Mouse (Mus musculus): Measurements from ENCODE around the gene Pabpn1.

The Pabpn1 gene

GRCm38 (mm10) chr14:54892200-54892599 lies at the start of gene Pabpn1:
Gene Pabpn1 (plus strand): TSS chr14:54892500.
- DNase-seq (ENCODE audit: low read depth, low spot score): no peak

DNA sequence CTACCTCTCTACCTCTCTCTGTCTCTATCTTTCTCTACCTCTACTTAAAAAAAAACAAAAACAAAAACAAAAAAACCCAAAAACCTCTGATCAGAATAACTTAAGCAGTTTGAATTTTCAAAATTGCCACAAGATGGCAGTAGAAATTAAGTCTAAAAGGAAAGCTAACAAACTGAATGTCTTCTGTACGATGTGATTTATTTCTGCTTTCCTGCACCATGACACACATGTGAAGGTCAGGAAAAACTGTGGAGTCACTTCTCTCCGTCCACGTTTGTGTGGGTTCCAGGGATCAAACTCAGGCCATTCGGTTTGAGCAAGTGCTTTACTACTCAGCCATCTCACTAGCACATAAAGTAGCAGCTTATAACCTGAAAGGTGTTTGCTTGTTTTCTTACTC lies 48.8 kb upstream of the Pabpn1 start:
- peak; percentile 42 for DNase-seq (ENCODE audit: low read depth, low spot score)

DNA sequence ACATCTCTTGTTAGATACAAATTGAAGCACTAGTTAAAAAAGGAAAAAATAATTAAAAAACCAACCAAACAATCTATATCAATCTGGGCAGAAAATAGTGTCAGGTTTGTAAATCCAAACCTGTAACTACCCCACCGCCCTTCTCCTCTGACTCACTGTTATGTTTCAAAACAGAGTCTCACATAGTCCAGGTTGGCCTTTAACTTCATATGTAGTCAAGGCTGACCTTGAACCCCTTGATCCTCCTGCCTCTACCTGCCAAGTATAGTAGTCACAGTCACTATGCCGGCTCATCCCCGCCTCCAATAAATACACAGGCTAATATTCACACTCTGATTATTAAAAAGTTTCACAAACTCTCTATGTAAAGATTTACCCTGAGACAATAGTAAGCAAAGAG lies 36.6 kb upstream of the Pabpn1 start:
- no peak for DNase-seq (ENCODE audit: low read depth, low spot score)

DNA sequence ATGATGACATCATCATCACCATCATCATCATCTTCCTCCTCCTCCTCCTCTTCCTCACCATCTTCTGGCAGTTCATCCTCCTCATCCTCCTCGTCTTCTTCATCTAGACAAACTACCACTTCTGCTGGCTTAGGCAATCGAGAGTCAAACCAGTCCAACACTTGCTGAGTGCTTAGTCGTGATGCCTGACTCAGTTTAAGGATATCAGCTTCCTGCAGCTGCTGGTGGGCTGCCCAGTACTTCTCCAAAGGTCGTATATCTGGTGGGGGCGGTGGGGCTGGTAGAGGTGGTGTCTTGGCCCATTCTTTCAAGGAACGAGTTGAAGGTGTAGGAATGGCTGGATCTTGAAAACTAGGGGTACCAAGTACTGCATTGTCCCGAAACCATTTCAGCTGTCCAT lies 35.6 kb upstream of the Pabpn1 start:
- no peak for DNase-seq (ENCODE audit: low read depth, low spot score)

DNA sequence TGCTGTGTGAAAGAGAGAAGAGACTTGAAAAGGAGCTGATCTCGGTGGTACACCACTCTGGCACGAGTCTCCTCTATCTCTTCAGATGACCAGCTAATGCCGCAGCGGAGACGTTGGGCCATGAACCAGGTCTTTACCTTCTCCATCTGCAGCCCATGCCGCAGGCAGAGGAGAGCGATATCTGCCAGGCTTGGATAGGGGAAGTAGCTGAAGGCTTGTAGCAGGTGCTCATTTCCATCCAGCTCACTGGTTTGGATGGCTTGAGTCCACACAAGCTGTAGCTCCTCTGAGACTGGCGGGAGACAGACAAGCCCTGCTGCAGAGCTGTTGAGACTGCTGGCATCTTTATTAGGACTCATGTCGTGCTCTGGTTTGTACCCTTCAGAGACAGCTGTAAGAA lies 34.4 kb upstream of the Pabpn1 start:
- no peak for DNase-seq (ENCODE audit: low read depth, low spot score)

GRCm38 (mm10) chr14:54860511-54860910 lies 31.8 kb upstream of the Pabpn1 start:
- DNase-seq (ENCODE audit: low read depth, low spot score): no peak

DNA sequence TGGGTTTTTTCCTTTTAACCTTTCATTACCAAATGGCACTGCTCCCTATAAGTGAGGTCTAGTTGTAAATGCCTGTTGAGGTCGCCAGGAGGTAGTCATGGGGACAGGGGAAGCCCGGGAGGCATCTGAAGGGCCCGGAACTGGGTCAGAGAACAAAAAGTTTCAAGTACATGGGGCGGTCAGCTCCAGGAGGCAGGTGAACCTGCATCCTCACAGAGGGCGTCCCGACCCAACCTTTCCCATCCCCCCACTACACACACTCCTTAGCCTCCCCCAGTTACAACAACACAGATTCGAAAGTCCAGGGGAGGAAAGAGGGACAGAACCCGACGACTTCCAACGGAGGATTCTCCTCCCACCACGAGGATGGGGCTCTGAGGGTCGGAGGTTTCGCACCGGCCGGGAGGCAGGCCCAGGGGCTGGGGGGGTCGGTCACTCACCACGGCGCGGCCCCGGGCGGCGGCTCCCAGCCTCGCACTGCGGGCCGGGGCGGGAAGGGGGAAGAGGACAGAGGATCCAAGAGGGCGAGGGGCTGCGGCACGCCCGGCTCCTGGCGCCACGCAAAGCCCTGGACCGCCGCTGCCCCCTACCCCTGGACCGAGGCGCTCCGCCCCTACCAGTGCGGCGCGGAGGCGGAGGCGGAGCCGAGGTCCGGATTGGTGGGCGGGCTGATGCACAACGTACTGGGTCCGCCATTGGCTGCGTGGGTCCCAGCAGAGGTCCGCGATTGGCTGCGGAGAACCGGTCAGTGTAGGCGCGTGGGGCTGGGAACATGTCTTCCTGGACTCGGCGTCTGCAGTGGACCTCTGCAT lies 28.6 kb upstream of the Pabpn1 start:
- peak; percentile 85 for DNase-seq (ENCODE audit: low read depth, low spot score)

DNA sequence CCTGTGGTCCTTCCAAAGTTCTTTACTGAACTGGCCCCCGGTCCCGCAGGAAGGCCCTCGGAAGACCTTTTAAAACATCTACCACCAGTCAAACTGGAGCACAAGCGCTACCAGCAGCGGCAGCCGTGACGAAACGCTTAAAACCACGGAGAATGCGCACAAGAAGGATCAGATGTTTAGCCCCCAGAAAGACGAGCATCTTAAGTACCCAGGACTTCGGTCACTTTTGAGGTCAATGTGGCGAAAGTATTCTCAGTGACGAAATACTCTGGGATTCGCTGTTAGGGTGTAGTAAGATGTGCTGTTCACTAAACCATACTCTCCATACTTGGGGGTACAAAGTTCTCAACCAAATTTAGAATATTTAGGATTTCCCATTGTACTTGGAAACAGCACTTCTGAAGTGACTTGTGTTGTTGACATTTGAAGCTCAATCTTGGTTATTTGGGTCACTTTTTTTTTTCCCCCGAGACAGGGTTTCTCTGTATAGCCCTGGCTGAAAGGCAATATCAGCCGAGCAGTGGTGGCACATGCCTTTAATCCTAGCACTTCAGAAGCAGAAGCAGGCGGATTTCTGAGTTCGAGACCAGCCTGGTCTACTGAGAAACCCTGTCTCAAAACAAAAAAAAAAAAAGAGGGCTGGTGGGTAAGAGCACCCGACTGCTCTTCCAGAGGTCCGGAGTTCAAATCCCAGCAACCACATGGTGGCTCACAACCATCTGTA lies 27.8 kb upstream of the Pabpn1 start:
- DNase-seq (ENCODE audit: low read depth, low spot score): no peak

DNA sequence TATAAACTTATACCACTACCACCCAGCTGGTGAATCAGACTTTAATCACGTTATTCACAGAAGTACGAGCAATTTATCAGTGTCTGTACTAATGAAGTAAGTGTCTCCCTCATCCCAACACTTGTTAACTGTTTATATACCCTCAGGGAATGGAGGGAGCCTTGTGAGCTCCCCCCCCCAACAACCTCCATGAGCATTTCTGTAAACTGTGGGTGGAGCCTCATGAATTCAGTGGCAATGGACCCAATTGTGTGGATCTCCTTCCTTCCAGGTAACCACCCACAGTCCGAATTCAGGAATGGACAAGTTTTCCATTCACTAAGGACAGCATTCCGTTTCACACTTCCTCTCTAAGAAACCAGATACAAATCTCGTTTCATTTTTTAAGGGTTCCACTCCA lies 26.7 kb upstream of the Pabpn1 start:
- no peak for DNase-seq (ENCODE audit: low read depth, low spot score)

GRCm38 (mm10) chr14:54866268-54866667 lies 26.0 kb upstream of the Pabpn1 start:
- no peak for DNase-seq (ENCODE audit: low read depth, low spot score)

GRCm38 (mm10) chr14:54866936-54867335 lies 25.4 kb upstream of the Pabpn1 start:
- DNase-seq (ENCODE audit: low read depth, low spot score): no peak

DNA sequence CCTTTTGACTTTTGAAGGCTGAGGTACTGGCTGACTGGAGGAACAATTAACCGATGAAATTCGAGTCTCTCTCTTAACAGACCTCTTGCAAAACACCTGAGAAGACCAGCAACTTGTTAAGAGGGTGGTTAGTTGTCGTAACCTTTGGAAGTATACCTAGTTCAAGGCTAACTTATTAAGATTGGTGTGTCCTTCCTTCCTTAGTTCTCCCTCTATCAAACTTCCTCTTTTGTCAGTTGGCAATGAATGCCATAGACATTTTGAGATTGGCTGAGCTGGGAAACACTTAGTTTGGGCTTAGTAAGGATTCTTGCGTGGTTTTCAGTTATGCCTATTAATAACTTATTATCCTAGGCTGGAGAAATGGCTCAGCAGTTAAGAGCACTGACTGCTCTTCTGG lies 24.3 kb upstream of the Pabpn1 start:
- no peak for DNase-seq (ENCODE audit: low read depth, low spot score)

DNA sequence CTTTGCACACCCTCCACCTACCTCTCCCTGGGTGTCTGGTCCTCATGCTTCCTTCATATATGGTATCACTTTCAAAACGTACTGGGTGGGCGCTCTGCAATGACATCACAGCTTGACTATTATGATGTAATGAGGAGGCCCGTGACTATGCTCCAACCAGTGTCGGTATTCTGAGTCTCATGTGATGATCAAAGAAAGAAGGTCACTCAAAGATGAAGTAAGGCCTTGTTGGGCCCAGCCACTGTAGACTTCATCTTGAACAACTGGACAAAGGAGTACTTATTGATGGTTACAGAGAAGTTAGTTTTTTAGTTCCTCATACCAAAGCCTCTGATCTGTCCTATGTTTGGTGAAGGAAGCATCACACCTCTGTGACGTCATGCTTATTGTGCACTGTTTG lies 21.4 kb upstream of the Pabpn1 start, which contains the start of gene Homez:
Gene Homez (minus strand): TSS at position 101 of the 400 bp plus-strand sequence.
- DNase-seq (ENCODE audit: low read depth, low spot score): no peak

DNA sequence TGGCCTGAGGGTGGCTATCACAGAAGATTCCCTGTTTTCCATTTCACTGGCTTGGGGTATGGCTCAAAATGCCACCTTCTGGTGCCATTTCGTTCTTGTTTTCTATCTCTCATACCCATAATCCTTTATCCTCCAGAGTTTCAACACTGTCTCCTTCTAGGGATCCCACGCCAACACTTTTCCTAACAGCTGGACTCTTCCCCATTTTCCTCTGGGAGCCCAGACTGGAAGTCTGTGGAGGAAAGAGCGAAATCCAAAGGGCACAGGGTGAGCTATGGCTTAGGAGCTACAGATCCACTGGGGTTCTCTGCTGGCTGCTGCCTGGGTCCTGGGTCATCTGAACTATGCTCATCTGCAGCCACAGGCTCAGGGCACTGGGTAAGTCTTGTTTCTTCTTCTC lies 18.1 kb upstream of the Pabpn1 start:
- DNase-seq (ENCODE audit: low read depth, low spot score): no peak

GRCm38 (mm10) chr14:54875844-54876538 lies 16.3 kb upstream of the Pabpn1 start:
- peak; percentile 66 for DNase-seq (ENCODE audit: low read depth, low spot score)

DNA sequence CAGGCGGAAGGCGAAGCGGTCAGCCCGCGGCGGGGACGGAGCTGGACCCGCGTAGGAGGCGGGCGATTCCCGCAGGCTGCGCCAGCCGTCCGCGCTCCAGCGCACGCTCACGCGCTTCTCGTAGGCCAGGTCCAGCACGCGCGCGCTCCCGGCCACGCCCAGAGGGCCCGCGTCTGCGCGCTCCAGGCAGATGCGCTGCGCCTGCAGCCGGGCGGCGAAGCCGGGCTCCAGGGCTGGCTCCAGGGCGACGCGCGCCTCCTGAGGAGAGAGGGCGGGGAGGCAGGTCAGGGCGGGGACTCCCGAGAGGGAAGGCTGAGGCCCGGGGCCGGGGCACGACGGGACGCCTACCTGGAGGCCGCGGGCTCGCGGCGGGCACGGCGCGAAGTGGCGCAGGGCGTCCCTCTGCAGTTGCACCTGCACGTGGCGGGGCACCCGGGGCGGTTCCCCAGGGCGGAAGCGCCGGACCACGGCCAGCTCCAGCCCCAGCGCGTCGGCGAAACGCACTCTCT lies 15.7 kb upstream of the Pabpn1 start:
- peak; percentile 86 for DNase-seq (ENCODE audit: low read depth, low spot score)

GRCm38 (mm10) chr14:54877048-54877715 lies 15.1 kb upstream of the Pabpn1 start, which contains the start of gene Ppp1r3e:
Gene Ppp1r3e (minus strand): TSS chr14:54877550.
- no peak for DNase-seq (ENCODE audit: low read depth, low spot score)

DNA sequence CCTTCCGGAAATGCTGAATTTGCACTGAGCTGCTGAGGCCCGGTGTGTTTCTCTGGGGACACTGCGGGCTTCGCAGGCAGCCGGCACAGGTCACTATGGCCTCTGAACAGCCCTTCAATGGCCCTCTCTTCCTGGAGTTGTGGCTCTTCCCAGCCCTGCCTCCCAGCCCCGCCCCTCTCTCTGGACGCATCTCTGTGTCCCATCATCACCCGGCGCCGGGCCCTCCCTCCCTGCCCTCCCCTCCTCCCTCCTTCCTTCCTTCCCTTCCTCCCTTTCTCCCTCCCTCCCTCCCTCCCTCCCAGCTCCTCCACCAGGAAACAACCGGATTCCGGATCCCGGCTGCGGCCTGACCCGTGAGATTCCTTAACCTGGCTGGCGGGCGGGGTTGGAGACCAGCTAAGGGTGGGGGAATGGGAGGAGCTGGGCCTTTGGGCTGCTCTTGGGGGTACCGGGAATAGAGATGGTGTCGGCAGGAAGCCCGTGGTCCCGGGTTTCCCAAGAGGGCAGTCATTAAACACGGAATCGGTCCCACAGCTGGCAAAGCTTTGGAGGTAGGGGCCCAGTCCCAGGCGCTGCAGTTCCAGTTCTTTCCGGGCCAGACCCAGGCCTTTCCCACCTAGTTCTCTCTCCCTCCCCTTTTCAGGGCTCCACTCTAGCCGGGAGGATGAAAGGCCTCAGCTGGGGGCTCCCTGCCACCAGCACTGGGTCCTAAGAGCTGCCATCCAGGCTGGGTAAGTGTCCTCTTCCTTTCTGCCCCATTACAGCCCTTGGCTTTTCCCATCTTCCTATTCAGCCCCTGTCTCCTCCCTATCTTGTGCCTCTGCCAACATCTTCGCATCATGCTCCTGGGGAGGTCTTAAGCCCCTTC lies 8.9 kb upstream of the Pabpn1 start, which contains the start of the genes Bcl2l2 and Gm20521:
Gene Bcl2l2 (plus strand): TSS at position 224 of the 868 bp plus-strand sequence.
Gene Gm20521 (plus strand): TSS at position 288 of the 868 bp plus-strand sequence.
- DNase-seq (ENCODE audit: low read depth, low spot score): peak; percentile 77

DNA sequence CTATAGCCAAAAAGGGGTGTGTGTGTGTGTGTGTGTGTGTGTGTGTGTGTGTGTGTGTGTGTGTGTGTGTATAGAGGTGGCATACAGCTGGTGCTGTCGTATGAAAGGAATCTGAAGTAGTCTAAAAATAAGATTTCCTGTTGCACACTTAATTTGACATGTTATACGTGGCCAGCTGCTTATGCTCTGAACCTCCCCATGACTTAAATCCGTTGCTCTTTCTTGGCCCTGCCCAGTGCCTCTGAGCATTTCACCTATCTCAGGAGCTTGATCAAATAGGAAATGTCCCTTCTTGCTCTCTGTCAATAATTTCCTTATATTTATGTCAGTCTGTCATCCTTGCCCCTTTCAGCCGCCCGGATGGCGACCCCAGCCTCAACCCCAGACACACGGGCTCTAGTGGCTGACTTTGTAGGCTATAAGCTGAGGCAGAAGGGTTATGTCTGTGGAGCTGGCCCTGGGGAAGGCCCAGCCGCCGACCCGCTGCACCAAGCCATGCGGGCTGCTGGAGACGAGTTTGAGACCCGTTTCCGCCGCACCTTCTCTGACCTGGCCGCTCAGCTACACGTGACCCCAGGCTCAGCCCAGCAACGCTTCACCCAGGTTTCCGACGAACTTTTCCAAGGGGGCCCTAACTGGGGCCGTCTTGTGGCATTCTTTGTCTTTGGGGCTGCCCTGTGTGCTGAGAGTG lies 8.1 kb upstream of the Pabpn1 start:
- DNase-seq (ENCODE audit: low read depth, low spot score): no peak

GRCm38 (mm10) chr14:54885309-54885708 lies 7.0 kb upstream of the Pabpn1 start:
- DNase-seq (ENCODE audit: low read depth, low spot score): no peak
